Mouse (Mus musculus) hindbrain, embryonic 10.5 days (tissue): ENCODE results near the gene Sdhc. TPM values are rescaled to one million over a fixed set of nuclear protein-coding genes. Genes with fewer than 3 reads are reported as not detected.

ENCODE experiments used
- DNase-seq: peaks from one replicate; pipeline ENCODE4 v3.0.0-alpha.2; 2017; ENCODE audit warnings: low spot score
- H3K27ac ChIP-seq: fragments of 300-500 bp; sonication (generic); 2 replicates; pipeline ENCODE4 v1.5.1; 2016; ENCODE audit warnings: mild to moderate bottlenecking, moderate library complexity
- H3K27me3 ChIP-seq: fragments of 300-500 bp; sonication (generic); 2 replicates; pipeline ENCODE4 v1.6.1; 2016; ENCODE audit warnings: mild to moderate bottlenecking; ENCODE audit not compliant: poor library complexity, insufficient read depth, severe bottlenecking
- H3K36me3 ChIP-seq: fragments of 300-500 bp; sonication (generic); 2 replicates; pipeline ENCODE4 v1.6.1; 2016; ENCODE audit warnings: mild to moderate bottlenecking, moderate library complexity
- H3K4me1 ChIP-seq: fragments of 300-500 bp; sonication (generic); replicated peaks from 2 replicates; pipeline ENCODE4 v1.6.1; 2016; ENCODE audit warnings: mild to moderate bottlenecking
- H3K4me3 ChIP-seq: fragments of 300-500 bp; sonication (generic); 2 replicates; pipeline ENCODE4 v1.5.1; 2016; ENCODE audit warnings: mild to moderate bottlenecking, moderate library complexity
- H3K9me3 ChIP-seq: fragments of 300-500 bp; sonication (generic); 2 replicates; pipeline ENCODE4 v1.6.1; 2016; ENCODE audit warnings: mild to moderate bottlenecking, moderate library complexity
- WGBS: fragments of 180-500 bp; shearing (Covaris S2); methylation state at CpG from one replicate; pipeline ENCODE4 v1.1.7; 2016; 5-methylcytosine and 5-hydroxymethylcytosine counted together
- polyA plus RNA-seq: library from polyadenylated mRNA; unstranded; fragments of >200 nt; fragmentation: Nextera tagmentation; extraction: Ambion mirVana; gene quantifications from 2 replicates; pipeline ENCODE4 v1.2.1, GENCODE M21; 2016

The Sdhc gene
- polyA plus RNA-seq, 1 experiment from 2014 or later, result 301 TPM

- H3K36me3 ChIP-seq, result no peaks in the 10 kb centered on the region
- H3K4me1 ChIP-seq, result peaks cover 15% of the 10 kb centered on the region
- H3K9me3 ChIP-seq, result no peaks in the 10 kb centered on the region
- WGBS, result 45% methylated on average over 5 of the region's 5 CpGs
- DNase-seq, result no peak
- H3K27ac ChIP-seq, result no peak overlapping the region
- no peaks in the 10 kb centered on the region for H3K27me3 ChIP-seq
- no peak overlapping the region for H3K4me3 ChIP-seq
Measured at GRCm38 (mm10) chr1:171121839-171122238, 28.6 kb downstream of the Sdhc start.

- WGBS, result 71% methylated on average over 3 of the region's 3 CpGs
- Histone ChIP-seq H3K27me3 (no peaks in the 10 kb centered on the region), H3K9me3 (no peaks in the 10 kb centered on the region), H3K4me3 (no peak overlapping the region), H3K27ac (no peak overlapping the region), H3K36me3 (no peaks in the 10 kb centered on the region), H3K4me1 (peaks cover 15% of the 10 kb centered on the region)
- DNase-seq, result no peak
Measured at GRCm38 (mm10) chr1:171120893-171121292, 29.5 kb downstream of the Sdhc start.

DNA sequence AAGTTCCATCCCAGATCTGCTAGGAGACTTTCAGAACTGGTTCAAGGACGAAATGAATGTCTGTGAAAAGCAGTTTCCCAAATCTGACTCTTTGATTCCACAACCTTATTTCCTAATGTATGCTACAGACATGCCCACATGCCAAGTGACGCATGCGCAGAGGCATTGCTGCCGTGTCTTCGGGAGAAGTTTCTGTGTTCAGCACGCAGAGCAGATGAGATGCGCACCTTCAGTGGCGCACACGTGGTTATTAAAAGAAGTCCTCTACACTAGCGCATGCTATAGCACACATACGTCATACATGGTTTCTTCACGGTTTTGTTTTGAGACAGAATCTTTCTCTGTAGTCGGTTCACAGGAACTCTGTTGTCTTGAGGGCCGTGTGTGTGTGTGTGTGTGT, 31.0 kb downstream of the Sdhc start:
- Histone ChIP-seq H3K36me3 (no peaks in the 10 kb centered on the region), H3K4me1 (peaks cover 16% of the 10 kb centered on the region), H3K27ac (no peak overlapping the region), H3K27me3 (no peaks in the 10 kb centered on the region), H3K9me3 (no peaks in the 10 kb centered on the region), H3K4me3 (no peak overlapping the region)
- WGBS, result 87% methylated on average over 14 of the region's 14 CpGs
- no peak for DNase-seq

DNA sequence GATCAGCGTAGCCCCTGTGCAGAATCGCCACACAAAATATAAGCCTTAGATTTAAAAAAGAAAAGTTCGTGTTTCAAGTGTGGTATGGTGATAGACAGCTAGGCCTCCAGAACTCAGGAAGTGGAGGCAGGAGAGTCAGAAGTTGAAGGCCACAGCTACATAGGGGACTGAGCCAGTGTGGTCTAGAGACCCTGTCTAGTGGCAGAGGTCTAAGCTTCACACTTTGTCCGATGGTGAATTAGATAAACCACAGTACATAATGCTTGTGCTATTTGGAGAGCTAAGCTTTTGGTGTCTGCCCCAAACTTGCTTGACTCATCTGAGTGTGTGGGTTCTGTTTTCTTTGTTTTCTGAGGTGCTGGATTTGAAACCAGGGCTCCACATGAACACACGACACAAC, 31.4 kb downstream of the Sdhc start:
- Histone ChIP-seq H3K9me3 (no peaks in the 10 kb centered on the region), H3K4me1 (peaks cover 20% of the 10 kb centered on the region), H3K36me3 (no peaks in the 10 kb centered on the region), H3K27me3 (no peaks in the 10 kb centered on the region), H3K27ac (no peak overlapping the region), H3K4me3 (no peak overlapping the region)
- DNase-seq, result no peak
- WGBS, result 90% methylated on average over 5 of the region's 5 CpGs

- no peak overlapping the region for H3K27ac ChIP-seq
- no peaks in the 10 kb centered on the region for H3K9me3 ChIP-seq
- H3K4me3 ChIP-seq, result no peak overlapping the region
- no peaks in the 10 kb centered on the region for H3K36me3 ChIP-seq
- DNase-seq, result peak; percentile 58
- 14% methylated on average over 4 of the region's 4 CpGs for WGBS
- H3K27me3 ChIP-seq, result no peaks in the 10 kb centered on the region
- H3K4me1 ChIP-seq, result peaks cover 28% of the 10 kb centered on the region
Measured at GRCm38 (mm10) chr1:171118269-171118684, 32.1 kb downstream of the Sdhc start.

- H3K9me3 ChIP-seq, result no peaks in the 10 kb centered on the region
- H3K27ac ChIP-seq, result no peak overlapping the region
- peaks cover 22% of the 10 kb centered on the region for H3K4me1 ChIP-seq
- 81% methylated on average over 4 of the region's 4 CpGs for WGBS
- H3K27me3 ChIP-seq, result no peaks in the 10 kb centered on the region
- DNase-seq, result no peak
- H3K36me3 ChIP-seq, result no peaks in the 10 kb centered on the region
- H3K4me3 ChIP-seq, result no peak overlapping the region
Measured at GRCm38 (mm10) chr1:171116280-171116679, 34.1 kb downstream of the Sdhc start.

DNA sequence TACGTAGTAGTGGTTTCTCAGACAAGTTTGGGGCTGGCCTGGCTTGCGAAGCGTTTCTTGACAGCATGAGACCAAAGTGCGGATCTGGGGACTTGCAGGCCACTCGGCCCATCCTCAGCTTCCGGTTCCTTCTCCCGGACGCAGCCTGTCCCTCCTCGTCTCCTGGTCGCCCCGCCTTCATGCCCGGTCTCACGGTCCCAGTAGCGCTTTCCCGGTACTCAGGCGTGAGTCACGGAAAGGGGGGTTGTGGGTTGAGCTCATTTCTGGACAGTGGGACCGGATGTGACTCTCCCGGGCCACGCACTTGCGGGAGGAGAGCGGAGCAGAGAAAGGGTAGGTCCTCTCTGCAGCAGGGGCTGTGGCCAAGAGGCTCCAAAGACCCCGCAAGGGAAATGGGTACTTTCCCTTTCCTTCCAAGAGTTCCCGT, 36.5 kb downstream of the Sdhc start, which contains the start of gene Cfap126:
TSS of gene Cfap126 (plus strand) at position 46 of the 427 bp plus-strand sequence.
- Histone ChIP-seq H3K4me1 (peaks cover 35% of the 10 kb centered on the region), H3K27ac (peak within 1 kb of the TSS; percentile 92), H3K4me3 (peak within 1 kb of the TSS; percentile 63), H3K9me3 (no peaks in the 10 kb centered on the region), H3K27me3 (0 out of 2 replicates have a peak, but pooled peaks cover 3% of the 10 kb centered on the region), H3K36me3 (no peaks in the 10 kb centered on the region)
- WGBS, result under 1% methylated on average over 24 of the region's 24 CpGs
- DNase-seq, result peak; percentile 82

DNA sequence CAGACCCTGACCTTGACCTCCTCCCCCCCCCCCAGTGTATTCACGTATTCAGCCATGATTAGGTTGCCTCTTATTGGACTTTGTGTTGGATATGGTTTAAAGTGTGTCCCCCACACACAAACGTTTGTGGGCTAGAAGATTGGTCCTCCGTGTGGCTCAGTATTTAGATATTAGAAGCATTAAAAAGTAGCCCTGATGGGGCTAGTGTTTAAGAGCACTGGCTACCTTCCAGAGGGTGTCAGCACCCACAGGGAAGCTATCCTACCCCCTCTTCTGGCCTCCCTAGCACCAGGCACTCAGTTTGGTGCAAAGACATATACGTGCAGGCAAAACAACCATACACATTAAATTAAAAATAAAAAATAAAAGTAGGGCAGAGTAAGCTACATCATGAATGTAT, 37.4 kb downstream of the Sdhc start:
- no peak for DNase-seq
- H3K27me3 ChIP-seq, result 0 out of 2 replicates have a peak, but pooled peaks cover 6% of the 10 kb centered on the region
- H3K36me3 ChIP-seq, result no peaks in the 10 kb centered on the region
- no peaks in the 10 kb centered on the region for H3K9me3 ChIP-seq
- peaks cover 35% of the 10 kb centered on the region for H3K4me1 ChIP-seq
- 84% methylated on average over 4 of the region's 4 CpGs for WGBS
- H3K4me3 ChIP-seq, result no peak overlapping the region
- H3K27ac ChIP-seq, result no peak overlapping the region

GRCm38 (mm10) chr1:171111781-171112575, 38.4 kb downstream of the Sdhc start:
- WGBS, result 5% methylated on average over 15 of the region's 15 CpGs
- Histone ChIP-seq H3K4me3 (peak overlapping the region; percentile 59), H3K27ac (peak overlapping the region; percentile 71), H3K27me3 (0 out of 2 replicates have a peak, but pooled peaks cover 6% of the 10 kb centered on the region), H3K36me3 (no peaks in the 10 kb centered on the region), H3K9me3 (no peaks in the 10 kb centered on the region), H3K4me1 (peaks cover 35% of the 10 kb centered on the region)
- peak; percentile 69 for DNase-seq

DNA sequence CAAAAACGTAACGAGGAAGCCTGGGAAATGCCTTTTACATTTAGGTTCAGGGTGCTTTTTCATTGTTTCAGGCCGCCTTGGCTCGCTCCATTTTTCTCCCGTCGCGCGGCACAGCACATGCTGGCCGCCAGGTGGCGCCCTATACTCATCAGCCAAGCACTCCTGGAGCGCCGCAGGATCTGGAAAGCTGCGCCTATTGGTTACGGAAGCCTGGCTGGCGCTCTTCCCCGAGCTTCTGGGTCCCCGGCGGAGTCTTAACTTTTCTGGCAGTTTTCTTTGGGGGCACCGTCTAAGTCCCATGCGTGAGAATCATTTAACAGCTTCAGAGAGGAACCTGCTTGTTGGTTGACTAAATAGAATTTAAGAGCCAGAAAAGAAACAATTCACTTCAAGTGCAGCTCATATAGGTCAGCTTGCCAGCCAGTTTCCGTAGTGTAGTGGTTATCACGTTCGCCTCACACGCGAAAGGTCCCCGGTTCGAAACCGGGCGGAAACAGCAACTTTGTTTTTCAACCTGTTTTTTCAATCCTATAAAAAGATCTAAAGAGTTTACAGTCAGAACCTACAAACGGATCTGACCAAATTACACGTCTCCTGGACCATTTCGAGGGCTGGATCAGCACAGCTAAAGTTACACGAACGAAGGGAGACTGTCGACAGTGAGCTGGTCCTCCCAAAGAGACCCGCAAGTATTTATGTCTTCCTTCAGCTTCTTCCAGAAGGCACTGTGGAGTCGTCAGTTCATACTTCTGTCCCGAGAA, 39.2 kb downstream of the Sdhc start:
- peak; percentile 93 for DNase-seq
- H3K9me3 ChIP-seq, result no peaks in the 10 kb centered on the region
- peaks cover 35% of the 10 kb centered on the region for H3K4me1 ChIP-seq
- no peaks in the 10 kb centered on the region for H3K36me3 ChIP-seq
- WGBS, result under 1% methylated on average over 38 of the region's 38 CpGs
- peak overlapping the region; percentile 89 for H3K27ac ChIP-seq
- H3K27me3 ChIP-seq, result 0 out of 2 replicates have a peak, but pooled peaks cover 6% of the 10 kb centered on the region
- peak overlapping the region; percentile 59 for H3K4me3 ChIP-seq

- H3K27ac ChIP-seq, result peak overlapping the region; percentile 89
- 11% methylated on average over 15 of the region's 15 CpGs for WGBS
- DNase-seq, result peak; percentile 75
- no peaks in the 10 kb centered on the region for H3K9me3 ChIP-seq
- H3K4me1 ChIP-seq, result peaks cover 35% of the 10 kb centered on the region
- H3K27me3 ChIP-seq, result 0 out of 2 replicates have a peak, but pooled peaks cover 6% of the 10 kb centered on the region
- H3K36me3 ChIP-seq, result no peaks in the 10 kb centered on the region
- peak overlapping the region; percentile 59 for H3K4me3 ChIP-seq
Measured at GRCm38 (mm10) chr1:171110659-171111019, 39.8 kb downstream of the Sdhc start.

DNA sequence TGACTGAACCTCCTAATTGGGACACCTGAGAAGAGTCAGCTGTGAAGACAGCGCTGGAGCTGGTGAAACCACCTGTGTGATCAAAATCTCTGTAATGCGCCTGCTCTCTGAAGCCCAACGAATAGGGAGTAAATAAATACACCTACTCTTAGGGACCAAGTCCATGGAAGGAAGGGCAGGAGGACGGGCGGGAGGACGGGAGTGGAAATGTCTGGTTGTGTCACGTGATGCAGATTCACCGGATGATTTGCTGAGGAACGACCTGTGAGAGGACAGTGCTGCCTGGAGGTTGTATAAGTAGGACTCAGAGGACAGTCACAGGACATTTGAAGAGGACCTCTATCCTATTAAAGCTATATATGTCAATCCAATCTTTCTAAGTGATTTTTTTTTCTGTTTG, 40.8 kb downstream of the Sdhc start:
- 0 out of 2 replicates have a peak, but pooled peaks cover 6% of the 10 kb centered on the region for H3K27me3 ChIP-seq
- WGBS, result 31% methylated on average over 9 of the region's 9 CpGs
- H3K4me3 ChIP-seq, result peak overlapping the region; percentile 13
- no peaks in the 10 kb centered on the region for H3K9me3 ChIP-seq
- H3K4me1 ChIP-seq, result peaks cover 35% of the 10 kb centered on the region
- H3K27ac ChIP-seq, result no peak overlapping the region
- peak; percentile 31 for DNase-seq
- H3K36me3 ChIP-seq, result no peaks in the 10 kb centered on the region

DNA sequence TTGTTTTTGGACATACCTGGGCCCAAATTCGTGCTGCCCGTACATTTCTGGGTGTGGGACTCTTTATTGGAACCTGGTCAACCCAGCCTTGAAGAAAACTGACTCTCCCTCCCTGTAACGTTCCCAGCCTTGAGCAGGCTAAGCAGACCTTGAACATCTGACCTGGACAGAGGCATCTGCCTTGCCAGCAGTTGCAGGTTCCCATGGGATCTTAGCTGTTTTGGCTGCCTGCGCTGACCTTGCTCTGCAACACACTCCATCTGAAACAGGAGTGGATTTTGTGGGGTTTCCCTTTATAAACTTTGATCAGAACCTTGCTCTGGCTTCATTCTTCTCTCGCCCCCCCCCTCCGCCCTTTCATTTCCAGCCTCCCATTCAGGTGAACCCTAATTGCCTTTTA, 45.2 kb downstream of the Sdhc start:
- H3K4me3 ChIP-seq, result no peak overlapping the region
- 70% methylated on average over 6 of the region's 6 CpGs for WGBS
- peaks cover 18% of the 10 kb centered on the region for H3K4me1 ChIP-seq
- no peaks in the 10 kb centered on the region for H3K36me3 ChIP-seq
- H3K27me3 ChIP-seq, result 0 out of 2 replicates have a peak, but pooled peaks cover 6% of the 10 kb centered on the region
- no peaks in the 10 kb centered on the region for H3K9me3 ChIP-seq
- no peak overlapping the region for H3K27ac ChIP-seq
- no peak for DNase-seq
